Mouse (Mus musculus) cortical plate, adult 2 months (tissue): Measurements from ENCODE around the gene Ugp2.

Source experiments
- CTCF ChIP-seq: fragments of 200-500 bp; IDR thresholded peaks from 2 replicates; pipeline ENCODE4 v1.5.1; 2011; ENCODE audit warnings: mild to moderate bottlenecking, control low read depth, low read length; ENCODE audit not compliant: insufficient read depth; ENCODE audit errors: extremely low read depth
- POLR2A ChIP-seq: fragments of 200-500 bp; IDR thresholded peaks from 2 replicates; pipeline ENCODE4 v1.6.1; 2011; ENCODE audit warnings: mild to moderate bottlenecking, low read length, control low read depth; ENCODE audit not compliant: insufficient read depth; ENCODE audit errors: extremely low read depth

- no peak for TF ChIP-seq CTCF
- TF ChIP-seq POLR2A = no peak
Measured at GRCm38 (mm10) chr11:21313922-21314657, 56.9 kb downstream of the Ugp2 start.
